Mouse (Mus musculus) liver, adult 2 months (tissue): ENCODE results near the gene Ntmt1. TPM values are rescaled to one million over a fixed set of nuclear protein-coding genes. Genes with fewer than 3 reads are reported as not detected.

Experiments used
- DNase-seq: peaks from one replicate; pipeline ENCODE4 v3.0.0-alpha.2; 2011; ENCODE audit warnings: low read depth, low spot score; ENCODE audit errors: extremely low read depth
- H3K27ac ChIP-seq: fragments of 200-500 bp; replicated peaks from 2 replicates; pipeline ENCODE4 v1.5.1; 2012; ENCODE audit warnings: low read depth, mild to moderate bottlenecking, control low read depth, inconsistent platforms, low read length; ENCODE audit not compliant: insufficient read depth
- H3K27me3 ChIP-seq: fragments of 200-500 bp; 2 replicates; pipeline ENCODE4 v1.6.1; 2012; ENCODE audit warnings: mild to moderate bottlenecking, moderate library complexity, low read length, inconsistent platforms; ENCODE audit not compliant: control insufficient read depth, insufficient read depth
- H3K36me3 ChIP-seq: fragments of 200-500 bp; 2 replicates; pipeline ENCODE4 v1.6.1; 2012; ENCODE audit warnings: low read length, inconsistent platforms; ENCODE audit not compliant: control insufficient read depth, insufficient read depth
- H3K4me1 ChIP-seq: fragments of 200-500 bp; 2 replicates; pipeline ENCODE4 v1.6.1; 2011; ENCODE audit warnings: low read length; ENCODE audit not compliant: control insufficient read depth, insufficient read depth
- H3K4me3 ChIP-seq: fragments of 200-500 bp; 2 replicates; pipeline ENCODE4 v1.5.1; 2011; ENCODE audit warnings: low read depth, mild to moderate bottlenecking, control low read depth, low read length, moderate library complexity; ENCODE audit not compliant: insufficient read depth
- H3K79me2 ChIP-seq: fragments of 200-500 bp; 2 replicates; pipeline ENCODE4 v1.6.1; 2012; ENCODE audit warnings: inconsistent platforms, mild to moderate bottlenecking, low read length, moderate library complexity; ENCODE audit not compliant: control insufficient read depth, insufficient read depth
- H3K9ac ChIP-seq: fragments of 200-500 bp; 2 replicates; pipeline ENCODE4 v1.6.1; 2012; ENCODE audit warnings: low read depth, mild to moderate bottlenecking, control low read depth, inconsistent platforms, low read length
- CTCF ChIP-seq: fragments of 200-500 bp; IDR thresholded peaks from 2 replicates; pipeline ENCODE4 v1.5.1; 2011; ENCODE audit warnings: low read depth, low read length, control low read depth
- POLR2A ChIP-seq: fragments of 200-500 bp; IDR thresholded peaks from 2 replicates; pipeline ENCODE4 v1.6.1; 2011; ENCODE audit warnings: low read length, control low read depth; ENCODE audit not compliant: insufficient read depth; ENCODE audit errors: extremely low read depth
- WGBS: fragments of 180-500 bp; shearing (Covaris S2); methylation state at CpG from one replicate; pipeline ENCODE4 v1.1.7; 2018; 5-methylcytosine and 5-hydroxymethylcytosine counted together
- polyA plus RNA-seq: library from polyadenylated mRNA; depleted of rRNA; stranded (reverse); fragments of >200 nt; gene quantifications from 2 replicates; pipeline ENCODE4 v1.2.3, GENCODE M21; 2012
- total RNA-seq: library from RNA; depleted of rRNA; stranded (reverse); fragments of >200 nt; gene quantifications from 2 replicates; pipeline ENCODE4 v1.2.3, GENCODE M21; 2014

Ntmt1 gene
- total and polyA plus RNA-seq, 2 experiments = 8.3 to 15.9 TPM

DNA sequence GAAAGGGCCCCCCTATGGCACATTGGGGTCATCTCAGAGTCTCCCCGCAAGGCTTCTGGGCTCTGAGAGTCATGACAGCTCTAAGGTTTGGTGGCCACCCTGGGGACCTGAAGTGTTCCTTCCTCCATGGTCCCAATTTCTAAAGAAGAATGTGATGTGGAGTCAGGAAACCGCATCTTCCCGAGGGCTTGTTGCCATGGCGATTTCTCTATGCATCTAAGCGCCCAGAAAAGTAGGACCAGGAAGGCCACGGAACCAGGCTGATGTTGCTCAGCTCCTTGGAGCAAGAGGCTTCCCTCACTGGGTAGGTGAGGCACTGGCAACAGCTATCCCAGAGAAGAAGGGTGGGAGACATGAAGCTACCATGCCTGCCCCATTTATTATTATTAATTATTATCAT, 49.5 kb downstream of the Ntmt1 start:
- no peak overlapping the region for H3K4me3 ChIP-seq
- no peaks in the 10 kb centered on the region for H3K36me3 ChIP-seq
- no peaks in the 10 kb centered on the region for H3K4me1 ChIP-seq
- no peak overlapping the region for H3K27ac ChIP-seq
- TF ChIP-seq POLR2A (no peak), CTCF (no peak)
- 76% methylated on average over 6 of the region's 6 CpGs for WGBS
- no peak overlapping the region for H3K9ac ChIP-seq
- H3K79me2 ChIP-seq = no peaks in the 10 kb centered on the region
- no peak for DNase-seq
- H3K27me3 ChIP-seq = no peaks in the 10 kb centered on the region

DNA sequence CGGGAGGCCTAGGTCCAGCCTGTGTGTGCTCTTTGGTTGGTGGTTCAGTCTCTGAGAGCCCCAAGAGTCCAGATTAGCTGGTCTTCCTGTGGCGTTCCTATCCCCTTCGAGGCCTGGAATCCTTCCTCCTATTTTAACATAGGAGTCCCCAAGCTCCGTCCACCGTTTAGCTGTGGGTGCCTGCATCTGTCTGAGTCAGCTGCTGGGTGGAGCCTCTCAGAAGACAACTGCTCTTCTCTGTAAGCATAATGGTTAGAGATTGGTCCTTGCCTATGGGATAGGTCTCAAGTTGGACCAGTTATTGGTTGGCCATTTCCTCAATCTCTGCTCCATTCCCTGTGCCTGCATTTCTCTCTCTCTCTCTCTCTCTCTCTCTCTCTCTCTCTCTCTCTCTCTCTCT, 52.2 kb downstream of the Ntmt1 start:
- H3K4me1 ChIP-seq = no peaks in the 10 kb centered on the region
- H3K36me3 ChIP-seq = no peaks in the 10 kb centered on the region
- no peak overlapping the region for H3K27ac ChIP-seq
- TF ChIP-seq CTCF (no peak), POLR2A (no peak)
- no peak for DNase-seq
- no peaks in the 10 kb centered on the region for H3K79me2 ChIP-seq
- no peak overlapping the region for H3K9ac ChIP-seq
- peaks cover 3% of the 10 kb centered on the region; the same call in 1 of the 2 replicates for H3K27me3 ChIP-seq
- WGBS = 78% methylated on average over 5 of the region's 5 CpGs
- H3K4me3 ChIP-seq = no peak overlapping the region

DNA sequence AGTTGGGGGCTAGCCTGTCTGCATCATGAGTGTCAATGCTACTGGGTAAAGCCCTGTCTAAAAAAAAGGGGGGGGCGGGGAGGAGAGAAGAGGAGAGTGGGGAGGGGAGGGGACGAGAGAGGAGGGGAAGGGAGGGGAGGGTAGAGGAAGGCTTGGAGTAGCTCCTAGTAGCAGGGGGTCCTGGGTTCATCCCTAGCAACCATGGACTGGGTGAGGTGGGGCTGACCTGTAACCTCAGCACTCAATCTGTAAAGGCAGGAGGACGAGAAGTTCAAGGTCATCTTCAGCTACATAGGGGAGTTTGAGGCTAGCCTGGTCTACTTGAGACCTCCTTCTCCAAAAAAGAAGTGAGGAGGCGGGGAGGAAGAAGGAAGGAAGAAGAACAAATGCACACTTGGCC, 54.5 kb downstream of the Ntmt1 start:
- TF ChIP-seq CTCF (no peak), POLR2A (no peak)
- H3K4me3 ChIP-seq = no peak overlapping the region
- peaks cover 3% of the 10 kb centered on the region; the same call in 1 of the 2 replicates for H3K27me3 ChIP-seq
- no peak for DNase-seq
- no peak overlapping the region for H3K27ac ChIP-seq
- H3K9ac ChIP-seq = no peak overlapping the region
- 56% methylated on average over 4 of the region's 4 CpGs for WGBS
- H3K4me1 ChIP-seq = no peaks in the 10 kb centered on the region
- no peaks in the 10 kb centered on the region for H3K79me2 ChIP-seq
- no peaks in the 10 kb centered on the region for H3K36me3 ChIP-seq

DNA sequence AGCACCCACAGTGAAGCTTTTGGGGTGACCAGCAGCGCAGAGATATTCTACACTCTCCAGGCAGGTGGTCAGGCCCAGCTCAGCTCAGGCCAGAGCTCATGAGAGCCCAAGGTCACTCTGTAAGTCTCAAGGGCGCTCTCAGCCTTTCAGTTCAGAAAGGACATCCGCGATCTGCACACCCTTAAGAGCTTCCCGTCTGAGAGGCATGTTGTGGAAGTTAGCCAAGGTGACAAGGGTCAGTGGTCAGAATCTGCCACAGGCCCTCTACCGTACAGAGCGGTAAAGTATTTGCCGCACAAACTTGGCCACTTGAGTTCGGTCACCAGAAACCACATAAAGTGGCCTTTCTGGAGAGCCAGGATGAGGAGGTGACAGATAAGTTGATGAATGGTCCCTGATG, 55.9 kb downstream of the Ntmt1 start:
- WGBS = 58% methylated on average over 9 of the region's 9 CpGs
- Histone ChIP-seq H3K4me1 (no peaks in the 10 kb centered on the region), H3K79me2 (no peaks in the 10 kb centered on the region), H3K27ac (no peak overlapping the region), H3K4me3 (no peak overlapping the region), H3K36me3 (no peaks in the 10 kb centered on the region), H3K27me3 (peaks cover 3% of the 10 kb centered on the region; the same call in 1 of the 2 replicates), H3K9ac (no peak overlapping the region)
- TF ChIP-seq CTCF (no peak), POLR2A (no peak)
- peak; percentile 1 for DNase-seq

DNA sequence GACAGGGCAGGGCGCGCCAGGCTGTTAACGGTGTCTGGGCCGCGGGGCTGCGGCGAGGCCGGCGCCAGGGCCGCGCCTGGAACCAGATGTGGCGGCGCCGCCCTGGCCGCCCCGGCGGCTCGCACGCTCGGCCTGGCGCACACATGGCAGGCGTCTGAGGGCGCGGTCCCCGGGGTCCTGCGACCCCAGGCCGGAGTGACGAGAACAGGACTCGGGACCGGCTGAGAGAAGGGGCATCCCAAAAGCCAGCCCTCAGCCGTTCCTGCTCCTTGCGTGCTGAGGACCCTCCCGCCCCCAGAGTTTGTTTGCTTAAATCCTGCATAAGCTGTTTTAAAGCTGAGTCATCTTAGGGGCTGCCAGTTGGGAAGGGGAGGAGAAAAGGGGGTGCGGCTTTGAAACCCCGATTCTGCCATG, 57.3 kb downstream of the Ntmt1 start:
- Histone ChIP-seq H3K36me3 (no peaks in the 10 kb centered on the region), H3K9ac (no peak overlapping the region), H3K27ac (no peak overlapping the region), H3K4me1 (no peaks in the 10 kb centered on the region), H3K79me2 (no peaks in the 10 kb centered on the region), H3K4me3 (no peak overlapping the region), H3K27me3 (peaks cover 3% of the 10 kb centered on the region; the same call in 1 of the 2 replicates)
- no peak for DNase-seq
- TF ChIP-seq POLR2A (no peak), CTCF (no peak)
- WGBS = 9% methylated on average over 35 of the region's 35 CpGs

DNA sequence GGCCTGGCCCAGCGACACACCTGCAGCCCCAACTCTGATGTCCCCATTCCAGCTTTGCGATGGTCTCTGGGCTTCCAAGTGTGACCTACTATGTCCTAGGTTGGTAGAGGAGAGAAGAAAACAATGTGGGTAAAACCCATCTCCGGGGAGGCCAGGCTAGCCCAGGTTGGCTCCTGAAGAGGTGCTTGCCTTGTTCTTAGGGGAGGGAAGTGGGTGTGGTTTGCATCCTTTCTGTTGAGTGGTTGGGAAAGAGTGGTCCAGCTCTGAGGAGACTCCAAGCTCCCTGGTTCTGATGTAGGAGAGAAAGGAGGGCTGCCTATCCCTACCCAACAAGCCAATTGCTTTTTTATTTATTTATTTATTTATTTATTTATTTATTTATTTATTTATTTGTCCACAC, 57.8 kb downstream of the Ntmt1 start:
- DNase-seq = no peak
- H3K9ac ChIP-seq = no peak overlapping the region
- no peaks in the 10 kb centered on the region for H3K36me3 ChIP-seq
- TF ChIP-seq POLR2A (no peak), CTCF (no peak)
- H3K27ac ChIP-seq = no peak overlapping the region
- H3K4me3 ChIP-seq = no peak overlapping the region
- H3K27me3 ChIP-seq = peaks cover 3% of the 10 kb centered on the region; the same call in 1 of the 2 replicates
- no peaks in the 10 kb centered on the region for H3K4me1 ChIP-seq
- H3K79me2 ChIP-seq = no peaks in the 10 kb centered on the region
- 59% methylated on average over 3 of the region's 3 CpGs for WGBS
